Mouse (Mus musculus): Measurements from ENCODE around the gene 1700025C18Rik. TPM values are rescaled to one million over a fixed set of nuclear protein-coding genes. Genes with fewer than 3 reads are reported as not detected.

Gene 1700025C18Rik
- polyA plus RNA-seq (2015; fragmentation: Nextera tagmentation; extraction: Ambion mirVana) = not detected in 2 replicates

GRCm38 (mm10) chr2:165090650-165091049, at the start of gene 1700025C18Rik:
TSS of gene 1700025C18Rik (minus strand) at chr2:165090750.

GRCm38 (mm10) chr2:165054888-165055852, 35.4 kb downstream of the 1700025C18Rik start, which contains the start of gene Cd40:
TSS of gene Cd40 (plus strand) at chr2:165055627.

GRCm38 (mm10) chr2:165034131-165035057, 56.2 kb downstream of the 1700025C18Rik start, which contains the start of gene Ncoa5:
TSS of gene Ncoa5 (minus strand) at chr2:165034867.

Other genes with a start within 250 kb of the 1700025C18Rik start
- gene Pltp, start 233.0 kb downstream of the 1700025C18Rik start, polyA plus RNA-seq (2015; fragmentation: Nextera tagmentation; extraction: Ambion mirVana) = 5.9 and 7.4 TPM in 2 replicates
- 41.4 and 42.2 TPM in 2 replicates for gene Pcif1, start 211.4 kb downstream of the 1700025C18Rik start, polyA plus RNA-seq (2015; fragmentation: Nextera tagmentation; extraction: Ambion mirVana)
- gene Zfp335, start 179.0 kb downstream of the 1700025C18Rik start, polyA plus RNA-seq (2015; fragmentation: Nextera tagmentation; extraction: Ambion mirVana) = 4.0 and 4.3 TPM in 2 replicates
- 0.91 and 1.1 TPM in 2 replicates for gene Mmp9, start 150.0 kb downstream of the 1700025C18Rik start, polyA plus RNA-seq (2015; fragmentation: Nextera tagmentation; extraction: Ambion mirVana)
- gene Slc12a5, start 129.9 kb downstream of the 1700025C18Rik start, polyA plus RNA-seq (2015; fragmentation: Nextera tagmentation; extraction: Ambion mirVana) = 0.22 and 0.23 TPM in 2 replicates
- 17.6 and 18.6 TPM in 2 replicates for gene Ncoa5, start 55.9 kb downstream of the 1700025C18Rik start, polyA plus RNA-seq (2015; fragmentation: Nextera tagmentation; extraction: Ambion mirVana)
- 2.4 and 3.5 TPM in 2 replicates for gene Cd40, start 35.1 kb downstream of the 1700025C18Rik start, polyA plus RNA-seq (2015; fragmentation: Nextera tagmentation; extraction: Ambion mirVana)
- gene Cdh22, start 144.1 kb upstream of the 1700025C18Rik start, polyA plus RNA-seq (2015; fragmentation: Nextera tagmentation; extraction: Ambion mirVana) = 0.12 and 0.13 TPM in 2 replicates
- gene Slc35c2, start 197.1 kb upstream of the 1700025C18Rik start, polyA plus RNA-seq (2015; fragmentation: Nextera tagmentation; extraction: Ambion mirVana) = 28.2 and 31.7 TPM in 2 replicates
- gene Elmo2, start 235.7 kb upstream of the 1700025C18Rik start, polyA plus RNA-seq (2015; fragmentation: Nextera tagmentation; extraction: Ambion mirVana) = 24.3 and 27.5 TPM in 2 replicates

Data from skeletal muscle tissue, postnatal 0 days (tissue).